Mouse (Mus musculus): Measurements from ENCODE around the gene Gm9945. TPM values are rescaled to one million over a fixed set of nuclear protein-coding genes. Genes with fewer than 3 reads are reported as not detected.
A peak's percentile ranks its signal among the peaks of the same experiment; 100 is the strongest.

Gm9945 gene
- polyA plus RNA-seq, 1 experiment from 2014 or later, result not detected

GRCm38 (mm10) chr11:53447996-53448395 lies 32.0 kb upstream of the Gm9945 start:
- no peaks in the 10 kb centered on the region for H3K36me3 ChIP-seq
- H3K9ac ChIP-seq, result no peak overlapping the region
- 0 out of 2 replicates have a peak, but pooled peaks cover 7% of the 10 kb centered on the region for H3K4me1 ChIP-seq (replicated peaks)
- no peak overlapping the region for H3K4me2 ChIP-seq
- no peak for ATAC-seq (ENCODE audit: insufficient number of reproducible peaks, low FRiP score)
- 88% methylated on average over 8 of the region's 8 CpGs for WGBS
- no peaks in the 10 kb centered on the region for H3K9me3 ChIP-seq (replicated peaks)
- no peak overlapping the region for H3K27ac ChIP-seq (ENCODE audit: poor library complexity, severe bottlenecking)
- no peak overlapping the region for H3K4me3 ChIP-seq
- 0 out of 2 replicates have a peak, but pooled peaks cover 3% of the 10 kb centered on the region for H3K27me3 ChIP-seq (replicated peaks)

- H3K4me1 ChIP-seq (replicated peaks), result 0 out of 2 replicates have a peak, but pooled peaks cover 7% of the 10 kb centered on the region
- H3K27me3 ChIP-seq (replicated peaks), result 0 out of 2 replicates have a peak, but pooled peaks cover 3% of the 10 kb centered on the region
- WGBS, result 83% methylated on average over 1 of the region's 1 CpGs
- no peak overlapping the region for H3K4me2 ChIP-seq
- ATAC-seq (ENCODE audit: insufficient number of reproducible peaks, low FRiP score), result no peak
- no peak overlapping the region for H3K27ac ChIP-seq (ENCODE audit: poor library complexity, severe bottlenecking)
- no peaks in the 10 kb centered on the region for H3K36me3 ChIP-seq
- H3K9me3 ChIP-seq (replicated peaks), result no peaks in the 10 kb centered on the region
- no peak overlapping the region for H3K9ac ChIP-seq
- no peak overlapping the region for H3K4me3 ChIP-seq
These were observed 31.4 kb upstream of the Gm9945 start for GRCm38 (mm10) chr11:53448529-53448928.

- WGBS, result 36% methylated on average over 15 of the region's 15 CpGs
- no peaks in the 10 kb centered on the region for H3K36me3 ChIP-seq
- ATAC-seq (ENCODE audit: insufficient number of reproducible peaks, low FRiP score), result no peak
These were observed 29.8 kb upstream of the Gm9945 start for GRCm38 (mm10) chr11:53450070-53450705.

GRCm38 (mm10) chr11:53451361-53451760 lies 28.6 kb upstream of the Gm9945 start:
- 72% methylated on average over 2 of the region's 2 CpGs for WGBS
- no peak overlapping the region for H3K9ac ChIP-seq
- H3K27me3 ChIP-seq (replicated peaks), result 0 out of 2 replicates have a peak, but pooled peaks cover 3% of the 10 kb centered on the region
- H3K36me3 ChIP-seq, result no peaks in the 10 kb centered on the region
- no peak overlapping the region for H3K4me2 ChIP-seq
- no peaks in the 10 kb centered on the region for H3K9me3 ChIP-seq (replicated peaks)
- H3K4me3 ChIP-seq, result no peak overlapping the region
- H3K27ac ChIP-seq (ENCODE audit: poor library complexity, severe bottlenecking), result no peak overlapping the region
- ATAC-seq (ENCODE audit: insufficient number of reproducible peaks, low FRiP score), result no peak
- 0 out of 2 replicates have a peak, but pooled peaks cover 3% of the 10 kb centered on the region for H3K4me1 ChIP-seq (replicated peaks)

More at GRCm38 (mm10) chr11:53450070-53450705, 29.8 kb upstream of the Gm9945 start:
- H3K4me1 ChIP-seq (replicated peaks), result 0 out of 2 replicates have a peak, but pooled peaks cover 7% of the 10 kb centered on the region
- H3K4me3 ChIP-seq, result no peak overlapping the region
- no peak overlapping the region for H3K4me2 ChIP-seq
- H3K27me3 ChIP-seq (replicated peaks), result 0 out of 2 replicates have a peak, but pooled peaks cover 3% of the 10 kb centered on the region
- no peak overlapping the region for H3K27ac ChIP-seq (ENCODE audit: poor library complexity, severe bottlenecking)
- H3K9me3 ChIP-seq (replicated peaks), result no peaks in the 10 kb centered on the region
- H3K9ac ChIP-seq, result no peak overlapping the region

GRCm38 (mm10) chr11:53452396-53452795 lies 27.6 kb upstream of the Gm9945 start:
- no peaks in the 10 kb centered on the region for H3K36me3 ChIP-seq
- 93% methylated on average over 9 of the region's 9 CpGs for WGBS

GRCm38 (mm10) chr11:53453031-53453430 lies 26.9 kb upstream of the Gm9945 start:
- Histone ChIP-seq H3K9ac (no peak overlapping the region), H3K27ac (ENCODE audit: poor library complexity, severe bottlenecking) (no peak overlapping the region), H3K4me2 (no peak overlapping the region), H3K4me1 (replicated peaks) (peaks cover 3% of the 10 kb centered on the region; the same call in 1 of the 2 replicates), H3K9me3 (replicated peaks) (no peaks in the 10 kb centered on the region), H3K4me3 (no peak overlapping the region), H3K36me3 (no peaks in the 10 kb centered on the region), H3K27me3 (replicated peaks) (peaks cover 9% of the 10 kb centered on the region; the same call in 1 of the 2 replicates)
- 77% methylated on average over 5 of the region's 5 CpGs for WGBS
- no peak for ATAC-seq (ENCODE audit: insufficient number of reproducible peaks, low FRiP score)

More at GRCm38 (mm10) chr11:53452396-53452795, 27.6 kb upstream of the Gm9945 start:
- Histone ChIP-seq H3K4me1 (replicated peaks) (peaks cover 3% of the 10 kb centered on the region; the same call in 1 of the 2 replicates), H3K4me3 (no peak overlapping the region), H3K4me2 (no peak overlapping the region), H3K9ac (no peak overlapping the region), H3K9me3 (replicated peaks) (no peaks in the 10 kb centered on the region), H3K27me3 (replicated peaks) (0 out of 2 replicates have a peak, but pooled peaks cover 3% of the 10 kb centered on the region), H3K27ac (ENCODE audit: poor library complexity, severe bottlenecking) (no peak overlapping the region)
- no peak for ATAC-seq (ENCODE audit: insufficient number of reproducible peaks, low FRiP score)

- H3K4me1 ChIP-seq (replicated peaks), result no peaks in the 10 kb centered on the region; the same call in 1 of the 2 replicates
- peak within 1 kb of the TSS; percentile 75 for H3K9ac ChIP-seq
- WGBS, result 3% methylated on average over 42 of the region's 42 CpGs
- H3K4me2 ChIP-seq, result peak within 1 kb of the TSS; percentile 87
- peak within 1 kb of the TSS; percentile 58 for H3K4me3 ChIP-seq
- peaks cover 24% of the 10 kb centered on the region for H3K27me3 ChIP-seq (replicated peaks)
- ATAC-seq (ENCODE audit: insufficient number of reproducible peaks, low FRiP score), result peak; percentile 89
- H3K36me3 ChIP-seq, result no peaks in the 10 kb centered on the region
- peak within 1 kb of the TSS; percentile 33; the same call in 1 of the 2 replicates for H3K27ac ChIP-seq (ENCODE audit: poor library complexity, severe bottlenecking)
- H3K9me3 ChIP-seq (replicated peaks), result no peaks in the 10 kb centered on the region
These were observed 23.2 kb upstream of the Gm9945 start, which contains the start of the genes Gm10447 and Shroom1 for GRCm38 (mm10) chr11:53456474-53457371. TSS of gene Gm10447 (minus strand) at chr11:53457110. TSS of gene Shroom1 (plus strand) at chr11:53457205.

GRCm38 (mm10) chr11:53457372-53457954 lies 22.5 kb upstream of the Gm9945 start:
- H3K9ac ChIP-seq, result peak overlapping the region; percentile 75
- peak; percentile 24; the same call in 1 of the 2 replicates for ATAC-seq (ENCODE audit: insufficient number of reproducible peaks, low FRiP score)
- no peaks in the 10 kb centered on the region for H3K9me3 ChIP-seq (replicated peaks)
- H3K4me3 ChIP-seq, result peak overlapping the region; percentile 58
- no peaks in the 10 kb centered on the region for H3K36me3 ChIP-seq
- peak overlapping the region; percentile 14; the same call in 1 of the 2 replicates for H3K27ac ChIP-seq (ENCODE audit: poor library complexity, severe bottlenecking)
- 3% methylated on average over 29 of the region's 29 CpGs for WGBS
- H3K4me2 ChIP-seq, result peak overlapping the region; percentile 87
- no peaks in the 10 kb centered on the region; the same call in 1 of the 2 replicates for H3K4me1 ChIP-seq (replicated peaks)
- peaks cover 31% of the 10 kb centered on the region for H3K27me3 ChIP-seq (replicated peaks)

- Histone ChIP-seq H3K9ac (no peak overlapping the region), H3K4me1 (replicated peaks) (peaks cover 11% of the 10 kb centered on the region), H3K4me3 (no peak overlapping the region), H3K4me2 (no peak overlapping the region), H3K27ac (ENCODE audit: poor library complexity, severe bottlenecking) (no peak overlapping the region), H3K27me3 (replicated peaks) (peaks cover 47% of the 10 kb centered on the region), H3K36me3 (no peaks in the 10 kb centered on the region), H3K9me3 (replicated peaks) (no peaks in the 10 kb centered on the region)
- WGBS, result 64% methylated on average over 3 of the region's 3 CpGs
- no peak for ATAC-seq (ENCODE audit: insufficient number of reproducible peaks, low FRiP score)
These were observed 21.0 kb upstream of the Gm9945 start for GRCm38 (mm10) chr11:53458996-53459395.

GRCm38 (mm10) chr11:53460192-53460591 lies 19.8 kb upstream of the Gm9945 start:
- peaks cover 58% of the 10 kb centered on the region for H3K27me3 ChIP-seq (replicated peaks)
- 0 out of 2 replicates have a peak, but pooled peaks cover 3% of the 10 kb centered on the region for H3K36me3 ChIP-seq
- H3K4me2 ChIP-seq, result no peak overlapping the region
- H3K9ac ChIP-seq, result no peak overlapping the region
- ATAC-seq (ENCODE audit: insufficient number of reproducible peaks, low FRiP score), result no peak
- no peaks in the 10 kb centered on the region for H3K9me3 ChIP-seq (replicated peaks)
- WGBS, result 48% methylated on average over 3 of the region's 3 CpGs
- H3K4me3 ChIP-seq, result no peak overlapping the region
- peaks cover 12% of the 10 kb centered on the region for H3K4me1 ChIP-seq (replicated peaks)
- H3K27ac ChIP-seq (ENCODE audit: poor library complexity, severe bottlenecking), result no peak overlapping the region
